Mouse (Mus musculus) induced T-regulatory cell, adult 2 months (primary cell): ENCODE data around the gene Cep350.

Source experiments
- DNase-seq: peaks from one replicate; pipeline ENCODE4 v3.0.0-alpha.2; 2012; ENCODE audit warnings: low read depth

The Cep350 gene

DNA sequence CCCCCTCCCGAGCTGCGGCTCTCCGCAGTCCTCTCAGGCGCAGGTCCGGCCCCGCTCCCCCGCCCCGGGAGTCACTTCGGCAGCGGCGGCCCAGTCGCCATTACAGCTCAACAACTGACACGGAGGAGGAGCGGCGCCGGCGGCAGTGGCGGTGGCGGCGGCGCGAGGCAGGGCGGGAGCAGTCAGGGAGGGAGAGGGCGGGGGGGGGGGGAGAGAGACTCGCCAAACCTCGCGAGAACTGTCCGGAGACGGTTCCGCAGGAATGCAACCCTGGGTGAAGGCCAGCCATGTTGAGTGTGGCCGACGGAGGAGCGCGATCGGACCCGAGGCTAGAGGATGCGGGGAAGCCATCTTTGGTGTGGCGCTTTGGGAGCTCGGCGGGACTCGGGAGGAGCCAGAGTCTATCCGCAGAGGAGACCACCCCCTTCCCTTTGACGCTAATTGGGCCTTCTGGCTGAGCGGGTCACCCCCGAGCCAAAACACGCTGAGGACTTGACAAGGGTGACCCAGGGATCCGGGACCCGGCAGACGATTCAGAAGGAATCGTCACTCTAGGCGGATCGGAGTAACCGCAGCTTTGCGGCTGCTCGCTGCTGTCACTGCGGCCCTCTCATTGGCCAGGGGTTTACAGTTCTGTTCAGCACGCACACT is at the start of gene Cep350:
Gene Cep350 (minus strand): TSS at position 188 of the 651 bp plus-strand sequence.
- peak; percentile 98 for DNase-seq

DNA sequence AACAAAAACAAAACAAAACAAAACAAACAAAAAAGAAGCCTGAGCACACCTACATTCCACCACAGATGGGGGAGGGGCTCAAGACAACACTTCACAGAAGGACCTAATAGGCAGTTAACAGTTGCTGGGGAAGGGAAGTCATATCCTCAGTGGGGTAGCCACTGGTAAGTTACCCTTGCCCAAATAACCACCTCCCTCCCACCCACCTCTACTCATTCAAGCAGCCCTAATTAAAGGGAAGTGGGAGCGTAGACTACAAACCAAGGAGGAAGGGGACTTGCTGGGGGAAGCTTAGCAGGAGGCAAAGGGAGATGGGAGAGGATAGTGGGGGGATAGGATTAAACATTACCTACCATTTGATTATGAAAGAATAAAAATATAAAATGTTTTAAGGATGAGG is 47.3 kb upstream of the Cep350 start:
- no peak for DNase-seq

DNA sequence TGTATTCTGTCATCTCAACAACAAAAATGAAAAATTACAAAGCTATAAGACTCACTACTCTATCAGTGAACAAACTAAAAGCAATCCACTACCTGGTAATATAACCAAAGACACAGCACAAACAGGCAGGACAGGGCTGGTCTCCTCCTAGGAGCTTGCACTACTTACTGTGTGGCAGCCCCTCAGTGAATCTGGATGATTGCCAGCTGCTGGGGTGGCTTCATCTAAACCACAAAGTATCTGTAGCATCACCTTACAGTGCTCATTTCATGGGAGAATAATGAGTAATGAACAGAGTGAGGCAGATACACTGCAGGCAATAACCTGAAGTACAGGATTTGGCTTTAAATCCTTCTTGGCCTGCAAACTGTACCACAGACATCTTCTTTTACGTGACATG is 46.7 kb upstream of the Cep350 start:
- no peak for DNase-seq

DNA sequence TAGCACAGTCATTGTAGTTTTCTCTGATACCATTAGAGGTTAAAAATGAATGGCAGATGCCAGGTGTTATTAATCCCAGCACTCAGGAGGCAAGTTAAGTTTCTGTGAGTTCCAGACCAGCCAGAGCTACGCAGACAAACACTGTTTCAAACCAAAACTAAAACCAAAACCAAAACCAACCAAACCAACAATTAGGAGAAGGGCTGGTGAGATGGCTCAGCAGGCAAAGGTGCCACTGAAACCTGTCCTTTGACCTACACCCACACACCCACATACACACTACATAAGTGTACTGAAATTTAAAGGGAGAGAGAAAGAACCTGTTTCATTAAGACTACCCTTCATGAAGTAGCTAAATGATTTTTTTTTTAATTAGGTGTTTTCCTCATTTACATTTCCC is 35.9 kb upstream of the Cep350 start:
- peak; percentile 70 for DNase-seq

DNA sequence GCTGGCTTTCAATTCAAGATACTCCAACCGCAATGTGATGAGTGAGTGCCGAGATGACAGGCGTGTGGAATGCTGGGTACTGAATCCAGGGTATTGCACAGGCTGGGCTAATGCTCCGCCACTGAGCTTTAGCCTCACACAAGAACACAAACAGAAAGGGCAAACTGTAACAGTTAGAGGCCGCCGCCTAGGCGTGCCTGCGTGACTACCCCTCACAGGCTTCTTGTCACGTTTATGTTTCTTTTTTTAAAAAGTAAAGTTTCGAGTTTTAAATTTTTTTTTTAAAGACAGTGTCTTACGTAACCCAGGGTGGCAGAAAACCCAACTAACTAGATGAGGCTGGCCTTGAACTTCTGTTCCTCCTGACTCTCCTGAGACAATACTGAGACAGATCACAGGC is 32.9 kb upstream of the Cep350 start:
- no peak for DNase-seq

DNA sequence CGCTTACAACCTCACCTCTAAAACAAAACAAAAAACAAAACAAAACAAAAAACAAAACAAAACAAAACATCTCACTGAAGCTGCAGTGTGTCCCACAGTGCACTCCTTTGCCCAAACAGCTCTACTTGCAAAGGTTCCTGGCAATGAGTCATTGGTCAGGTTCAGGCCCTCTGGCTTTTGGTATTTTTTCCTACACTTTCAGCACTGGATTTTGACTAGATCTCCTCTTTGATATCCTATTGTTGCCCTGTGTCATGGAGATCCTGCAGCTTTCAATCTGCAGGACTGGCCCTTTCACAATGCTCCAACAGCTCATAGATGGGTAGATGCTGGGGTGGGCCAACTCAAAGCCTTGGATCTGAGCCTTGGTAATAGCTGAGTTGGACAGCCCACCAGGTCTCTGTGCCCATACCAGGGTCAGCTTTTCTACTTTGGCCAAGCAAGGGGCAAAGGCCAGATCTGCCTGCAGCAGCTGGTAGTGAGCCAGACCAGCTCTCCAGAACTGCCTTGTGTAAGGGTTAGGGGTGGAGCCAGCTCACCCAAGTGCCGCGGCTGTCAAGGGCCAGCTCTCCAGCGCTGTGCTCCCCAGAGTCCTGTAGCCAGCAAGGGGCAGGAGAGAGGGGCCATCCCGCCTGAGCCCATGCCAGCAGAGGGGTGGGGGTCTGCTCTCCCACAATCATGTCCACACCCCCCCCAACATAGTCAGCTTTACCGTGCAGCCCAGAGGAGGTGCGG is 30.3 kb upstream of the Cep350 start:
- no peak for DNase-seq

DNA sequence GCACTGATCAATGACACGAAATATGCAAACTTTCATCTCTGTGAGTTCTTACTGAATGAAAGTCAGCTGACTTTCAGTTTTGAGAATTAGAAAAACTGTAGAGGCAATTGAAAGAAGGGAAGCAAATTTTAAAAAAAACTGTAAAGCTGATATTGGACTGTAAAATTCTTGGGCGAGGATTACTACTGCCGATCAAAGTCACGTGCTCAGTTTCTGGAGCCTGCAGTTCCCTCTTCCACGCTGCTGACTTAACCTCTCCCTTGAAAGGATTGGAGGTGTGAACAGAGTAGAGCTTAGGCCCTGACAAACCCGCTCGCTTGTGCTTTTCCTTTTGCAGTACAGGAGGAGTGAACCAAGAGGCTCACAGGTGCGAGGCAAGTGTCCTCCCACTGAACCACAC is 29.3 kb upstream of the Cep350 start:
- DNase-seq = no peak

DNA sequence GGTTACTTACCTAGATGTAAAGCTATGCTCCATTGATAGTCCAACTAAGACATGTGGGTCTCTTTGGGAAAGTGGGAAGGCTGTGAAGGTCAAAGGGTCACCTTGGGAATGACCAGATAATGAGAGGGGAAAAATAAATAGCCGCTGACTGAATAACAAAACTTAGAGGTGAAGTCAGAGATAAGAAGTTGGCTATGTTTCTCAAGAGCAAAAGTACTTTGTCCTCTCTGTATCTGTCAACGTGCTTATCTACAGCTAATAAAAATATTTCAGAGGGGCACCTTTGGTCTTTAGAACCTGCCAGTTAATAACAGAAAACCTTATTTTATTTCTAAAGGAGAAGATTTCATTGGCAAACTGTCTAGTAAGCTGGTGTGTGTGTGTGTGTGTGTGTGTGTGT is 22.6 kb upstream of the Cep350 start:
- DNase-seq = no peak

DNA sequence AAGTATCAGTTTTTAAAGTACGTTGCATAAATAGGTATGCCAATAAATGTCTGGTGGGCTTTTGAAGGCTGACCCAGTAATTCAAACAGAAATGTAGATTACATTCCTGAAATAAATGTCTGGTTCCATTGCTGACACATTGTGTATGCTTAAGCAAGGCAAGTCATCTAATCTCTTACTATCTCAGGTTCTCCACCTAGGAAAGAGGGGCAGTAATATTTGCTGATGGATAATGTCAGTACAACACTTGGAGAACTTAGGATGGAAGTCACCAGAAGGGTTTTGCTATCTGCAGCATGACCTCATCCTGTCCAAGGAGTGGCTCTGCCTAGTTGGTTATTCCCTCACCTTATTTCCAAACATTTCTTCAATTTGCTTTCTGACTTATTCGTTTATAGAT is 21.5 kb upstream of the Cep350 start:
- DNase-seq = no peak

DNA sequence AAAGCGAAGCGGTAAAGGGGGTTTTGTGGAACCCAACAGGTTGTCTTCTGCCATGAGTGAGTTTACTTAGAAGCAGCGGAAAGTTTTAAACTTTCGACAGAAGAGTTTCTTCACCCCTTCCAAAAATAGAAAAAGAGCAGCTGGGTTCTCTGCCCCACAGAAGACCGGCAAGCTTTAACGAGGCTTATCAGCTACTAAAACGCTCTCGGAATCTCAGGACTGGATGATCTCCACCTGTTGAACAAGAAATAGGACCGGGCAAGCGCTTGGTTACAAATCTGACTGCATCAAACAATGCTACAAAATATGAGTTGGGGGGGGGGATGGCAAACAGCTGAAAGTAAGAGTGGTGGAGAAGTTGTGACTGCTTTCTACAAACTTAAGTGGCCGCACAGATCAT is 17.3 kb upstream of the Cep350 start:
- DNase-seq = no peak

DNA sequence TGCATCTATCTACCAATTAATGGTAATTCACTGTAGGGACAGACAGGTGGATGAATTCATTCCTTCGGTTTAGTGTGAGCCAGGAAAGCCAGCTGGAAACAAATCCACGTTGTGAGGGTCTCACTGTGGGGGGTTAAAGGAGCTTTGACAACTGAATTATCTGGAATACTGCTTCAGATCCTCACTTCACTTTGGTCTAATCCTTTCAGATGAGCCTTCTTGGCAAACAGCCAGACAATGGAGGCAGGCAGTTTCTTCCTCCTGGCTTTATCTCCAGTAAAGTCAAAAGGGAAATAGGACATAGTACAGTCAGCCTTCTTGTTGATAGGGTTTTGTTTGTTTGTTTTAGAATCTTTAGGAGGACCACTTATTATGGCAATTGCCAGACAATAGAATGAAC is 16.3 kb upstream of the Cep350 start:
- DNase-seq = no peak

DNA sequence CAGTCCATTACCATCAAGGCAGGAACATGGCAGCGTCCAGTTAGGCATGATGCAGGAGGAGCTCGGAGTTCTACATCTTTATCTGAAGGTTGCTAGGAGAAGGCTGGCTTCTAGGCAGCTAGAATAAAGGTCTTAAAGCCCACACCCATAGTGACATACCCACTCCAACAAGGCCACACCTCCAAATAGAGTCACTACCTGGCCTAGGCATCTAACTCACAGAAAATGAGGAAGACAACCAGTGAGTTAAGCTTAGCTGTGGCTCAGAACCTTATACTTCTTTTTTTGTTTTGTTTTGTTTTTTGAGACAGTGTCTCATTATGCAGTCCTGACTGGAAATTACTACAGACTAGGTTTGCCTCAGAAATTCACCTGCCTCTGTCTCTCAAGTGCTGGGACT is 14.6 kb upstream of the Cep350 start:
- no peak for DNase-seq

DNA sequence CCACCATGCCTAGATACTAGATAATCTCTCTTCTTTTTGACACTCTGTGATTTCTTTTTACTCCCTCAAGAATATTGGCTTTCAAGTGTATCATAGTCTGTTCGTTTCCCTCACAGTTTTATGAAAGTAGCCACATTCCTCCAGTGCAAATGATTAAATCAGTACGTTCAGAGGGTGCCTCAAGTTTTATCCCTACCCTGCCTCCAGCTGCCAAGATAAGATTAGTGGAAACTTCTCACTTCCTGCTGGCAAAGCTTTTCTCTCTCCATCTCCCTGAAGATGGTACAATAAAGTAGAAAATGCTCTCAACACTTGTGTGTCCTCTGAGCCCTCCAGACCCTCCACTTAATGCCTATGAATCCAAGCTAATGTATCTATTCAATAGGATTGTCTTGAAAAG is 1.9 kb upstream of the Cep350 start:
- DNase-seq = no peak

DNA sequence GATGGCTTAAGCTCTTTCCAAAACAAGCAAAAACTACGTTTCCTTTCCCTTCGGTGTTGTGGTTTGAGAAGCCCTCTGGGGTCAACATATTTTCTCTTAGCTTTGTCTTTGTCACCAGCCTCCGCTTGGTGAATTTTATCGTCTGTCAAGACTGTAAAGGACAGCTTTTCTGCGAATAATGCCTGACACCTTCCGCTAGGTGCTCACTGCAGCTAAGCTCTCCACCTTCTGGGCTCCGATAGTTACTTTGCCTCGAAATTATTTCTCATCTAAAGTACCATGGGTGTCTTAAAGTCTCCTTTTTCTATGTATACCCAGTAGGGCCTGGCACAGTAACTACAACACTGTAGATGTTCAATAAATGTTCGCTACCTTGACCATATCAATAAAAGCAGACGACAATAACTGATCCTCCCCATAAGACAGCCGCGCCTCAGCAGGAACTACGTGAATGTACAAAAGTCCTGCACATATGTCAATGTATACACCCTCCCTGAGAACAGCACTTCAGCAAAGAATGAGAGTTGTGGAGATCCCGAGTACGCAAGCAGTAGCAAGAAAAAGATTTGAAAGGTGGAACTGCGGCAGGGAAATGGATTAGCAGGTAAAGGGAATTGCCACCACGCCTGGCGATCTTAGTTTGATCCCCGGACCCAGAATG is 794 bp upstream of the Cep350 start:
- no peak for DNase-seq

DNA sequence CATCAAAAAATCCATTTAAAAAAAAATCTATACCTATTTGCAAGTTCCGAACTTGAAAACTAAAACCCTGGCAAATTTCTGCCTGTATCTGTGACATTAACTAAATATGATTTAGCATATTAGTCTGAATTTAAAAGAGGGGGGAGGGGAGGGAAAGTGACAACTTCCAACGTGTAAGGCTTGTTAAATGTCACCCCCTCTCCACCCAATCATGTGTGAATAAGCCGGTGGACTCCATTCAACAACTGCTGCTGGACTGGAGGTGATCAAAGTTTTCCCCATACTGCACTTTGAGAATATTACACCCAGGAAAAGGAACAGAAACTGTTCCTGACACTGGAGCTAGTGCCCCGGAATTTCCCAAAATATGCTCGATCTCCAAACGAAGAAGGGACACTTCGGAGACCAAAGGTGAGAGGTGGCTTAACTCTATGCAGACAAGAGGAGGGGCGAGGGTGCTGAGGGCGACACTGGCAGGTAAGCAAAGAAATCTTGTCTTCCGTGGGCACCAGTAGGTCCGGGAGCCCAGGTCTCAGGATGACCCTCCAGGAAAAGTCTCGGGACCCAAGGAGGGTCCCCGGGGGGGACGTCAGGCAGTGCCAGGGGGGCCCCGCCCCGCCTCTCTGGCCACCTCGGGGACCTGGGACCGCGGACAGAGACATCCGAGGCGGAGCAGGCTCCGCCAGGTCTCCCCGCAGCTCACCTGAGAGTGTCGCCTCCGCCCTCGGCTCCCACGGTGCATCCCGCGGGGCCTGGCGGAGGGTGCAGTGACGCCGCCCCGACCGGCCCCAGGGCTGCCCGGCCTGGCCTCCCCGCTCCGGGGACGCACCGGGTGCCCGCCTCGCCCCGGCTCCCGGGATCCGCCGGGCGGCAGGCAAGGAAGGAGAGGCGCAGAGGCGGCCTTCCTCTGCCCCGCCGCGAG is 648 bp downstream of the Cep350 start:
- peak; percentile 50 for DNase-seq

DNA sequence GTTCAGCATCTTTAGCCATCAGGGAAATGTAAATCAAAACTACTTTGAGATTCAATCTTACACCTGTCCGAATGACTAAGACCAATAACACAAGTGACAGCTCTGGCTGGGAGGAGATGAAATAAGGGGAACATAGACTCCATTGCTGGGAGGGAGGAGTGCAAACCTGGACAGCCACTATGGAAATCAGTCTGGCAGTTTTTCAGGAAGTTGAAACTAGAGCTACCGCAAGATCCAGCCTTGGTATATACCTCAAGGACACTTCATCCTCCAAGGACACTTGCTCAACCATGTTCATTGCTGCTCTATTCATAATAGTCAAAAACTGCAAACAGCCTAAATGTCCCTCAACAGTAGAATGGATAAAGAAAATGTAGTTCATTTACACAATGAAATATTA is 23.9 kb downstream of the Cep350 start:
- no peak for DNase-seq

DNA sequence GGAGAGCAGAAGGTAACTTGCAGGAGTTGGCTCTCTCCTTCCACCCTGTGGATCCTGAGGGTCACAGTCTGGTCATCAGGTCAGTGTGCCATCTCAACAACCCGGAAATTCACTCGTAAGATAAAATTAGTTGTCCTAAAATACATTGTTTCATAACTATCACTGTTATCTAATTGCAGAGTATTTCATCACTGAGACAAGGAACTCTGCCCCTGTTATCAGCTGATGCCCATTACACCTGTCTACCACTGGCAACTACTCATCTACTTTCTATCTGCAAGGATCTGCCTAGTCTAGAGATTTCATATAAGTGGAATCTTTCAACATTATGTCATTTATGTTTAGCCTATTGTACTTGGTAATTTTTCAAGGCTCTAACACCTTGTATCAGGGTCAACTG is 28.7 kb downstream of the Cep350 start:
- no peak for DNase-seq

DNA sequence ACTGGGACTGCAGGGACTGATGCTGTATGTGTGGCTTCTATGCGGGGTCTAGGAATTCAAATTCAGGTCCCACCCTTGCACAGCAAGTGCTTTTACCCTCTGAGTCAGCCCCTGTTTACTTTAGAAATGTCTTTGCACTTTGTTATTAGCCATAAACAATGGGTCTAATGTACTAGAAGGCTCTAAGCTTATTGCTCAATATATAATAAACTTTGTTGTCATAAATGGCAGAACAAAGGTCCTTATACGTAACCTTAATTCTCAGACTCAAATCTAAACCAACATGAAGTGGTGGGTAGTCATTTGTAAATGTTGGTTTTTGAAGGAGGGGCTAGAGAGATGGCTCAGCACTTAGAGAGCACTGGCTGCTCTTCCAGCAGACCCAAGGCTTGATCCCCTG is 35.6 kb downstream of the Cep350 start:
- DNase-seq = no peak

DNA sequence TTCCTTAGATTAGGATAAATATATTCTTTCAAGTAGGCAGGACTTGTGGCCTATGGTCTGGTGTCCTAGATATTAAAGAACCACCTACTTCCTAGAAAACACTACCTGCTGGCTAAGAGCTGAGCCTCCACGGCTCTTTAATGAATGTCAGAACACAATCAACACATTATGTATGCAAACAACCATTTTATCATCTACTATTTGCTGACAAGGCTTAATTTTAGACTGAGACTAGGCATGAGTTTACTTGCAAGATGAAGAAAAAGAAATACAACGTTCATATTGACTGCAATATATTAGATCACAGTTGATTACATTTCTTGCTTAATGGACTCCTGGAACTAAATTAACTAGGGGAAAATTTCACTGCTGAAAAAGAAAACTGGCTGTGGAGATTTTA is 38.4 kb downstream of the Cep350 start:
- no peak for DNase-seq

DNA sequence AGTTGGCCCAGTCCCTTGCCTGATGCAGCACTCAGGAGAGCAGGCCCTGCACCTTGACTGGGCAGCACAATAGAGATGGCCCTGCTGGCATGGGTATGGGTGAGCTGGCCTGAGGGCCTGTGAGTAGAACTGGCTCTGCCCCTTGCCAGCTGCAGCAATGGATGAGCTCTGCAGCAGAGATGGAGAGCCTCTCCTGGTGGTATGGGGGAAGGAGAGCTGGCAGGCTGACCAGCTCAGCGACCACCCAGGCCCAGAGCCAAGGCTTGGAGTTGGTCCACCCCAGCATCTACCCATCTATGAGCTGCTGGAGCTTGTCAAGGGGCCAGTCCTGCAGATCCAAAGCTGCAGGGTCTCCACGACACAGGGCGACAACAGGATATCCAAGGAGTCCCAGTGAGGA is 69.5 kb downstream of the Cep350 start:
- DNase-seq = no peak

DNA sequence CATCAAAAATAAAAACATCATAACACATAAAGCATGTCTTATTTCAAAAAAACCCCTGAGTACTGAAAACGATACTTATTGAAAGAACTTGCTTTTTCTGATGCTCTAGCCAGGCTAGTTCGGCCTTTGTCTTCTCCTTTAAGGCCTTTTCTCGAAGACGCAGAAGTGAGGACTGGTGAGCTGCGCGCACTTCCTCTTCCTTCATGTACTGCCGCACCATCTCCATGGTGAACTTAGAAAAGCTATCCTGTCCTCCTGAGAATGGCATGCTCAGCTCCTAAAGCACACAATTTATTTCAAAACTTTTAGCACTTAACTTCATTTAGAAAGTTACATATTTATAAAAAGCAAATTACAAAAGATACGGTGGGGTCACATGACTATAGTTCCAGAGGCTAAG is 71.7 kb downstream of the Cep350 start:
- DNase-seq = no peak

DNA sequence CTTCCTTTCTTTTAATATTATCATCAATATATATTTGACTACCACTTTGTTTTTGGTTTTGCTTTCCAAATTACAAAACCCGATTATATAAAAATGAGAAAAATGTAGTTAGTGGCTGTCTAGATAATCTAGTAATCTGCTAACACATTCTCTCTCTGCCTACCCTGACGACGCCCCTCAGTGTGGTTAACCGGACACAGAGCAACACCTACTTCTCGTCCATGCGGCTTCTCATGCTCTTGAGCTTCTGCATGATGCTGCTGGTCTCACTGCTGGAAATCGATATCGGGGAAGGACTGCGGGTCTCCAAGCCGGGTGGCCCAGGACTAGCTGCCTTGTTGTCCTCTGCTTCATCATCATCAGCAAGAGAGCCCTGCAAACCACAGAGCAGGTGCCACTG is 78.7 kb downstream of the Cep350 start:
- DNase-seq = no peak
